Mouse (Mus musculus) spleen, adult 2 months (tissue): ENCODE data around the gene Mfsd11.

Experiments
- CTCF ChIP-seq: fragments of 200-500 bp; IDR thresholded peaks from 2 replicates; pipeline ENCODE4 v1.5.1; 2011; ENCODE audit warnings: mild to moderate bottlenecking, inconsistent platforms; ENCODE audit not compliant: insufficient read depth, insufficient read length, insufficient replicate concordance; ENCODE audit errors: extremely low read depth
- POLR2A ChIP-seq: fragments of 200-500 bp; IDR thresholded peaks from 2 replicates; pipeline ENCODE4 v1.6.1; 2011; ENCODE audit warnings: low read depth, low read length, inconsistent platforms

- TF ChIP-seq CTCF (no peak), POLR2A (no peak)
Observed at GRCm38 (mm10) chr11:116895402-116895801, 43.2 kb downstream of the Mfsd11 start.
